Mouse (Mus musculus): Measurements from ENCODE around the gene Prune2. TPM values are rescaled to one million over a fixed set of nuclear protein-coding genes. Genes with fewer than 3 reads are reported as not detected.

The Prune2 gene
- 10.9 and 11.3 TPM in 2 replicates for polyA plus RNA-seq (2011; ENCODE audit: insufficient read depth, insufficient read length, low read depth, missing spikeins)

- Histone ChIP-seq H3K27me3 (ENCODE audit: control insufficient read depth, insufficient read depth, low read length, poor library complexity, severe bottlenecking) (no peaks in the 10 kb centered on the region), H3K9me3 (replicated peaks; ENCODE audit: control insufficient read depth, insufficient read depth, low read length, poor library complexity, severe bottlenecking) (no peaks in the 10 kb centered on the region), H3K36me3 (ENCODE audit: control insufficient read depth, insufficient read depth, low read length, poor library complexity, severe bottlenecking) (no peaks in the 10 kb centered on the region), H3K4me3 (ENCODE audit: low read depth, low read length) (peak within 1 kb of the TSS; percentile 50), H3K9ac (ENCODE audit: low read depth, poor library complexity, severe bottlenecking) (no peak within 1 kb of the TSS), H3K4me1 (ENCODE audit: control insufficient read depth, insufficient read depth, low read length) (no peaks in the 10 kb centered on the region), H3K27ac (ENCODE audit: insufficient read depth, low read length) (no peak within 1 kb of the TSS)
- no peak for TF ChIP-seq CTCF (IDR thresholded peaks at IDR 0.05; ENCODE audit: low read depth, low read length)
- no peak for TF ChIP-seq EP300 (IDR thresholded peaks at IDR 0.05; ENCODE audit: insufficient read depth, low read depth, low read length)
- no peak for TF ChIP-seq POLR2A (IDR thresholded peaks at IDR 0.05; ENCODE audit: insufficient read depth, low read length)
These were observed at the start of gene Prune2 for GRCm38 (mm10) chr19:16955613-16956271. TSS of gene Prune2 (plus strand) at chr19:16956118.

GRCm38 (mm10) chr19:16911507-16911906 is 44.4 kb upstream of the Prune2 start:
- H3K4me3 ChIP-seq (ENCODE audit: low read depth, low read length), result no peak overlapping the region
- no peak overlapping the region for H3K27ac ChIP-seq (ENCODE audit: insufficient read depth, low read length)
- H3K36me3 ChIP-seq (ENCODE audit: control insufficient read depth, insufficient read depth, low read length, poor library complexity, severe bottlenecking), result no peaks in the 10 kb centered on the region
- H3K27me3 ChIP-seq (ENCODE audit: control insufficient read depth, insufficient read depth, low read length, poor library complexity, severe bottlenecking), result no peaks in the 10 kb centered on the region
- H3K9ac ChIP-seq (ENCODE audit: low read depth, poor library complexity, severe bottlenecking), result no peak overlapping the region
- no peaks in the 10 kb centered on the region for H3K4me1 ChIP-seq (ENCODE audit: control insufficient read depth, insufficient read depth, low read length)
- no peaks in the 10 kb centered on the region for H3K9me3 ChIP-seq (replicated peaks; ENCODE audit: control insufficient read depth, insufficient read depth, low read length, poor library complexity, severe bottlenecking)
- TF ChIP-seq CTCF (IDR thresholded peaks at IDR 0.05; ENCODE audit: low read depth, low read length) (no peak), POLR2A (IDR thresholded peaks at IDR 0.05; ENCODE audit: insufficient read depth, low read length) (no peak), EP300 (IDR thresholded peaks at IDR 0.05; ENCODE audit: insufficient read depth, low read depth, low read length) (no peak)

- Histone ChIP-seq H3K9ac (ENCODE audit: low read depth, poor library complexity, severe bottlenecking) (no peak overlapping the region), H3K4me1 (ENCODE audit: control insufficient read depth, insufficient read depth, low read length) (no peaks in the 10 kb centered on the region), H3K4me3 (ENCODE audit: low read depth, low read length) (no peak overlapping the region), H3K36me3 (ENCODE audit: control insufficient read depth, insufficient read depth, low read length, poor library complexity, severe bottlenecking) (no peaks in the 10 kb centered on the region), H3K27me3 (ENCODE audit: control insufficient read depth, insufficient read depth, low read length, poor library complexity, severe bottlenecking) (no peaks in the 10 kb centered on the region), H3K27ac (ENCODE audit: insufficient read depth, low read length) (no peak overlapping the region), H3K9me3 (replicated peaks; ENCODE audit: control insufficient read depth, insufficient read depth, low read length, poor library complexity, severe bottlenecking) (no peaks in the 10 kb centered on the region)
- TF ChIP-seq CTCF (IDR thresholded peaks at IDR 0.05; ENCODE audit: low read depth, low read length), result no peak
- TF ChIP-seq POLR2A (IDR thresholded peaks at IDR 0.05; ENCODE audit: insufficient read depth, low read length), result no peak
- TF ChIP-seq EP300 (IDR thresholded peaks at IDR 0.05; ENCODE audit: insufficient read depth, low read depth, low read length), result no peak
These were observed 31.4 kb upstream of the Prune2 start for GRCm38 (mm10) chr19:16924516-16924915.

- no peak overlapping the region for H3K4me3 ChIP-seq (ENCODE audit: low read depth, low read length)
- no peaks in the 10 kb centered on the region for H3K36me3 ChIP-seq (ENCODE audit: control insufficient read depth, insufficient read depth, low read length, poor library complexity, severe bottlenecking)
- H3K27me3 ChIP-seq (ENCODE audit: control insufficient read depth, insufficient read depth, low read length, poor library complexity, severe bottlenecking), result no peaks in the 10 kb centered on the region
- TF ChIP-seq POLR2A (IDR thresholded peaks at IDR 0.05; ENCODE audit: insufficient read depth, low read length), result no peak
- no peak for TF ChIP-seq CTCF (IDR thresholded peaks at IDR 0.05; ENCODE audit: low read depth, low read length)
- no peak for TF ChIP-seq EP300 (IDR thresholded peaks at IDR 0.05; ENCODE audit: insufficient read depth, low read depth, low read length)
- no peaks in the 10 kb centered on the region for H3K9me3 ChIP-seq (replicated peaks; ENCODE audit: control insufficient read depth, insufficient read depth, low read length, poor library complexity, severe bottlenecking)
- H3K9ac ChIP-seq (ENCODE audit: low read depth, poor library complexity, severe bottlenecking), result no peak overlapping the region
- no peak overlapping the region for H3K27ac ChIP-seq (ENCODE audit: insufficient read depth, low read length)
- H3K4me1 ChIP-seq (ENCODE audit: control insufficient read depth, insufficient read depth, low read length), result no peaks in the 10 kb centered on the region
These were observed 21.3 kb upstream of the Prune2 start for GRCm38 (mm10) chr19:16934664-16935063.

DNA sequence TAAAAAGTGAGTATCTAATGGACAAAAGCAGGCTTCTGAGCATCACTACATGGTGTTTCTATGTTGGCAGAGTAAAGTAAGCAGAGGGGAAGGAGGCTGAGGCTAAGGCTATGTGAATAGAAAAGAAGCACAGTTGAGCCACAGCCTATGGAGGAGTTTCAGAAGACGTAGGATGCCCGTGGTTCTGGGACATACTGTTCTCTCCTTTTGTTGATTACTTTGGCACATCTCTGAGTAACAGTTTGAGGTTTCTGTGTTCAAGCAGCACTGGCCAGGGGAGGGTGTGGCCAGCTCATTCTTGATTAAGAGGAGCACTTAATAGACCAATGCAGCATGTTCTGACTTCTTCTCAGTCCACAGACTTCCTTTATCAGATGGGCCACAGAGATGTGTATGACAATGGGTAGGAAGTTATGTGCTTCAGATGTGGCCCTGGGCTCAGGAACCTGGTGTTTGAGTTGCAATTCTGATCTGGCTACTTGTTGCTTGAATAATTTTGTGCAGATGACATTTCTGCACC is 7.1 kb upstream of the Prune2 start:
- Histone ChIP-seq H3K9ac (ENCODE audit: low read depth, poor library complexity, severe bottlenecking) (no peak overlapping the region), H3K9me3 (replicated peaks; ENCODE audit: control insufficient read depth, insufficient read depth, low read length, poor library complexity, severe bottlenecking) (no peaks in the 10 kb centered on the region), H3K4me3 (ENCODE audit: low read depth, low read length) (no peak overlapping the region), H3K36me3 (ENCODE audit: control insufficient read depth, insufficient read depth, low read length, poor library complexity, severe bottlenecking) (no peaks in the 10 kb centered on the region), H3K4me1 (ENCODE audit: control insufficient read depth, insufficient read depth, low read length) (no peaks in the 10 kb centered on the region), H3K27me3 (ENCODE audit: control insufficient read depth, insufficient read depth, low read length, poor library complexity, severe bottlenecking) (no peaks in the 10 kb centered on the region), H3K27ac (ENCODE audit: insufficient read depth, low read length) (no peak overlapping the region)
- TF ChIP-seq CTCF (IDR thresholded peaks at IDR 0.05; ENCODE audit: low read depth, low read length) (no peak), EP300 (IDR thresholded peaks at IDR 0.05; ENCODE audit: insufficient read depth, low read depth, low read length) (no peak), POLR2A (IDR thresholded peaks at IDR 0.05; ENCODE audit: insufficient read depth, low read length) (no peak)

DNA sequence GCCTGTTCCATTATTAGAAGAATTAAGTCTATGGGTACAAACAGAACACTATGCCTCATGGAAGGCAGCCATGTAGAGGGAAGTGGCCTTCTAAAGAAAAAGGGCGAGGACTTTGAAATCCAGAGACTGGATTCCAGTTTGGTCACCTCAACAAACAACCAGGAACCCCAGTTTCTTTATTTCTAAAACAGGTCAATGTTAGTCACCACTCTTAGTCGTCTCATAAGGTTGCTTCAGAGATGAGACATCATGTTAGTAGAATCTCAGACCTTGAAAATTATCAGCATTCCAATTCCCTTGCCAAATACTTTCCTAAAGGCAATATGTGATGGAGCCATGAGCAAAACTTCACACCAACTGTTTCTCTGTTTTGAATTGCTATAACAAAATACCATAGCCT is 6.6 kb upstream of the Prune2 start:
- Histone ChIP-seq H3K9ac (ENCODE audit: low read depth, poor library complexity, severe bottlenecking) (no peak overlapping the region), H3K36me3 (ENCODE audit: control insufficient read depth, insufficient read depth, low read length, poor library complexity, severe bottlenecking) (no peaks in the 10 kb centered on the region), H3K27ac (ENCODE audit: insufficient read depth, low read length) (no peak overlapping the region), H3K4me1 (ENCODE audit: control insufficient read depth, insufficient read depth, low read length) (no peaks in the 10 kb centered on the region), H3K4me3 (ENCODE audit: low read depth, low read length) (no peak overlapping the region), H3K27me3 (ENCODE audit: control insufficient read depth, insufficient read depth, low read length, poor library complexity, severe bottlenecking) (no peaks in the 10 kb centered on the region), H3K9me3 (replicated peaks; ENCODE audit: control insufficient read depth, insufficient read depth, low read length, poor library complexity, severe bottlenecking) (no peaks in the 10 kb centered on the region)
- no peak for TF ChIP-seq POLR2A (IDR thresholded peaks at IDR 0.05; ENCODE audit: insufficient read depth, low read length)
- no peak for TF ChIP-seq EP300 (IDR thresholded peaks at IDR 0.05; ENCODE audit: insufficient read depth, low read depth, low read length)
- TF ChIP-seq CTCF (IDR thresholded peaks at IDR 0.05; ENCODE audit: low read depth, low read length), result no peak
